Mouse (Mus musculus): Measurements from ENCODE around the gene Ralb.

The Ralb gene

DNA sequence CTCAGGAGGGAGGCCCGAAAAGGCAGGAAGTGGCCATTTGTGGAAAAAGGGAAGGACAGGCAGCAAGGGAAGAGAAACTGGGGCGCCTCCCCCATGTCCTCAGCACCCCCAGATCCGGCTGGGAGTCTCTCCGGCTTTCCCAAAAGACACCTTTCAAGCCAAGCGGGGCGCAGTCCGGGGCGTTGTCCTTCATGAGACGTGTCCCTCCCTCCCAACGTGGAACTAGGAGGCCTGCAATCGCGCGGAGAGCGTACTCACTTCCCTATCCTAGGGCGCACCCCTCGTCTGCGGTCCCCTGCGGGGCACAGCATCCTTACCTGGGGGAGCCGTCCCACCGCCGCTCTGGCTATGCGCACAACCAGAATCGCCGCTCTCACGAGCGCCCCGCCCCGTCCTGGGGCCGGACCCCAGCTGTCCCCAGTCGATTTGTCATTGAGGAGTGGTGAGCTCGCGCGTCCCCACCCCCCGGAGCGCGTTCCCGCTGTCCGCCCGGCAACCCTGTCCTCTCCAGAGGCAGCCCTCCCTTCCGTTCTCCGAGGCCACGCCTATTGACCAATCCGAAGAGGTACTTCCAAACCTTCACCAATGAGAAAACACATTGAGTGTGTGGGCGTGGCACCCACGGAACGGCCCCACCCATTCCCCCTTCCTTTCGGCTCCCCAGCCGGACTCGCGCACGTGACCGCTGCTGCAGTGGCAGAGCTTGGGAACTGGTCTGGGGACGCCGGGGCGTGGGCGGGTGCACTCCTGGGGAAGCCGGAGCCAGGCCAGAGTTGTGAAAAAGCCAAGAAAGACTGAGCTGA, at the start of gene Ralb:
Gene Ralb, minus strand, starts transcription at position 535 of the 803 bp plus-strand sequence.
- ATAC-seq (ENCODE audit: low TSS enrichment) = peak; percentile 93

DNA sequence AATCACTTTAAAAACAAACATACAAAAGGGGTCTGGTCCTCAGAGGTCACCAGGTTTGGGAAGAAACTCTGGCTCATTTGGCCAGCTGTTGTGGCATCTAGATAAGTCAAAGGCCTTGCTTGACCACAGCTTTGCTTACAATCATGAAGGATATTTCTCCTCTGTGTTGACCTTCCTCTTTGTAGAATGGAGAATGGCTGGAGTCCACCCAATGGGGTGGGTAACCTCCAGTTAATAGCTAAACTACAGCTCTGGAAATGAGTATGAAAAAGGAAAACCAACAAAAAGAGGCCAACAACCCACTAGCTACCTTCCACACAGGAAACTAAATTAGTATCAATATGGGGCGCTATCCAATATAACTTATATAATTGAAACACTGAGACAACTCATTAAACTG, 47.1 kb upstream of the Ralb start:
- no peak for ATAC-seq (ENCODE audit: low TSS enrichment)

- no peak for ATAC-seq (ENCODE audit: low TSS enrichment)
Measured at GRCm38 (mm10) chr1:119550064-119550463, 45.5 kb upstream of the Ralb start.

DNA sequence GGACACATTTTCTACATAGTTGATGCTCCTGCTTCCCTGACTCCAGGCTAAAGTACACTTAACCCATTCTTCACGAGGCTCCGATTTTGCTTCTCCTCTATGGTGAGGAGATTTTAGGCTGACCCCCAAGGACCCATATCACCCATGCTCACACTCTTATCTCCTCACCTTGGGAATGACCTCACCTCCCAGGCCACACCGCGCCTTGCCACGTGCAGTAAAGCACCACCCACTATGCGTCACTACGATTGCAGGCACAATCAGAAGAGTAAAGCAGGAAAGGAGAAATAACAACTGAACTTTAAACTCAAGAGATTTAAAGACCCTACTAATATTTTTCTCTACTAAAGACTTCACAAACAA, 44.7 kb upstream of the Ralb start:
- ATAC-seq (ENCODE audit: low TSS enrichment) = no peak

- peak; percentile 97 for ATAC-seq (ENCODE audit: low TSS enrichment)
Measured at GRCm38 (mm10) chr1:119548668-119549326, 44.2 kb upstream of the Ralb start.

GRCm38 (mm10) chr1:119546490-119546889, 41.9 kb upstream of the Ralb start:
- ATAC-seq (ENCODE audit: low TSS enrichment) = peak; percentile 42

- no peak for ATAC-seq (ENCODE audit: low TSS enrichment)
Measured at GRCm38 (mm10) chr1:119545671-119546070, 41.1 kb upstream of the Ralb start.

GRCm38 (mm10) chr1:119545164-119545563, 40.6 kb upstream of the Ralb start:
- no peak for ATAC-seq (ENCODE audit: low TSS enrichment)

- ATAC-seq (ENCODE audit: low TSS enrichment) = no peak
Measured at GRCm38 (mm10) chr1:119544611-119545155, 40.1 kb upstream of the Ralb start.

DNA sequence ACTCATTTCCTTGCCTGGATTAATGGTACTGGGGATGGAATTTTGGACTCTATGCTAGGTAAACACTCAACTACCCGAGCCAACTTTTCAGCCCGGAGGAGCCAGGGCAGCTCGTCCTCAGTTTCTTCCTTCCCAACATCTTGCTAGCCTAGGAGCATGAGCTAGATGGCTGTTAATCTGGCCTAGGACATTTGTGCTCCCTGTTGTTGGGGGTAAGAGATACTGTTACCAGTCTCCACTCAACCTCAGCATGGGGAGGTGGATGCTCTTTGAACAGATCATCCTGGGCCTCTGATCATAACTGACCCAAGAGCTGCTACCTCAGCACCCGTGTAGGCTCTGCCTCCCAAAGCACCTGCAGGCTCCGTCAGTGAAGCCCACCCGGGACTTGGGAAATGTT, 38.7 kb upstream of the Ralb start:
- ATAC-seq (ENCODE audit: low TSS enrichment) = no peak

GRCm38 (mm10) chr1:119541570-119541969, 37.0 kb upstream of the Ralb start:
- ATAC-seq (ENCODE audit: low TSS enrichment) = no peak

DNA sequence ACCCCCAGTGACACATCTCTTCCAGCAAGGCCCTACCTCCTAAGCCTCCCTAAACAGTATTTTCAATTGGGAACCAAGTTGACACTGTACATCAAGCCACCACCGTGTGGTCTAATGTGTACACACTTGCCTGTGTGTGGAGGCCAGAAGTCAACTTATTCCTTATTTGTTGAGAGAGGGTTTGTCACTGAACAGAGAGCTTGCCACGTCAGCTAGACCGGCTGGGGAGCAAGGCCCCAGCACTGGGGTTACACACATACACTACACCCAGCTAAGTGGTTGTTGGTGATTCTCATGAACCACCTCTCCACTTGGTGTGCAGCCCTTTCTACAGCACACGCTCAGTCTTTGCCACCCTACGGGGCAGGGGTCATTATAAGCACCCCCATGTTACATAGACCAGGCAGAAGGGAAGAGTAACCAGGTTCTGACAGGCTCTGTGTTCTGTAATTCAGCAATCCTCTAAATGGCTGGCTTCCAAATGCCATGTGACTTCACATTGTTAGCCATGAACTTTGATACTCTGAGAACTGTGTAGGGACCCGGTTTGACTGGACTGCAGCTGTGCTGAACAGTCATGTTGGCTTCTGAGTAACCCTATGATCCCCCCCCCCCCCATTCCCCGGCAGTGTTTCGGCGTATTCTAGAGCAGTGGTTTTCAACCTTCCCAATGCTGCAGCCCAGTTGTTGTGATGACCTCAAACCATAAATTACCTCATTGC, 36.4 kb upstream of the Ralb start:
- no peak for ATAC-seq (ENCODE audit: low TSS enrichment)

DNA sequence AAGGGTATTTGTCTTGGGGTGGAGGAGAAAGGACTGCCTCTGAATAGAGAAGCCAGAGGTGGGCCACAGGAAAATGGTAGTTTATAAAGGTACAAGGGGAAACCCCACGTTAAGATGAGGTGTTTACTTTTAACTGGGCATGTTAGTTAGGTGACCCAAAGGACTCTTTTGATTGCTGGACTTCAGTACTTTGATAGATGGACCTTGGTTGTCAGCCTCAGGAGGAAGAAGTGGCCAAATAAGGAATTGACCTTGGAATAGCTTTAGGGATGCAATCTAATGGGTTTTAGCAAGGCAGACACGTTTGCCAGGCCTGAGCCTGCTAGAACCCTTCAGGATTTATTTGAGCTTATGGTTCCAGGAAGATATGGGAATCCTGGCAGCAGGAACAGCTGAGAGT, 34.7 kb upstream of the Ralb start:
- no peak for ATAC-seq (ENCODE audit: low TSS enrichment)

DNA sequence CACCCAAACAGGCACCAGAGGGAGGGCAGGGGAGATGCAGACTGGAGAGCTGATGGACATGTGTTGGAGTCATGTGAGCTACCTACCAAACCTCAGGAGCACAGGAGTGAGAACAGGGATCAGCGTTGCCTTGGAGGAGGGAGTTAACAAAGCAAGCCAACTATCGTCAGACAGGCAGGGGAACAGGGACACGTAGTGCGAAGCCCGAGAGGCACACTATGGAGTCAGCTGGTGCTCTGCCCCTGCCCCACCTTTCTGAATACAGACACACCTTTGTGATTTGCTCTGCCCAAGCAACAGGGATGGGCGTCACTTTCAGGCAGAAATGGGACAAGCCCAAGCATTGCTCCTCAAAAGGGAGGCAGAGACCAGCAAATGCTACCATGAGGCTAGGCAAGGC, 33.1 kb upstream of the Ralb start:
- ATAC-seq (ENCODE audit: low TSS enrichment) = no peak

DNA sequence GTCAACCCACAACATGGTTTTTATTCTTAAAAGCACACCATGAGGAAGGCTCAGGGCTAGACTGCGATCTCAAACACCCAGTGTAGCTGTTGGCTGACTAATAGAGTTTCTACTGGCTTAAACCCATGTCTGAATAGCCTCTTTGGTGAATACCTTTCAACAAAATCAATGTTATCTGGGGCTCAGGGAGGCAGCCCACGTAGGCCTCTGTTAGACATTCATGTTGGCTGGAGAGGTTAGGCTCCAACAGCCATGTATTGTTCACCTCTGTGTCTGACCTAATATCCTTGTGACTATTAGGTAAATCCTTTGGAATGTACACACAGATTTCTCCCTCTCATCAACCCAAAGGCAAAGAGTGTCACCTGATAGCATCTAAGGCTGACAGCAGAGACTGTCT, 31.5 kb upstream of the Ralb start:
- no peak for ATAC-seq (ENCODE audit: low TSS enrichment)

GRCm38 (mm10) chr1:119534341-119534740, 29.7 kb upstream of the Ralb start:
- ATAC-seq (ENCODE audit: low TSS enrichment) = no peak

GRCm38 (mm10) chr1:119533093-119533805, 28.7 kb upstream of the Ralb start:
- ATAC-seq (ENCODE audit: low TSS enrichment) = no peak

DNA sequence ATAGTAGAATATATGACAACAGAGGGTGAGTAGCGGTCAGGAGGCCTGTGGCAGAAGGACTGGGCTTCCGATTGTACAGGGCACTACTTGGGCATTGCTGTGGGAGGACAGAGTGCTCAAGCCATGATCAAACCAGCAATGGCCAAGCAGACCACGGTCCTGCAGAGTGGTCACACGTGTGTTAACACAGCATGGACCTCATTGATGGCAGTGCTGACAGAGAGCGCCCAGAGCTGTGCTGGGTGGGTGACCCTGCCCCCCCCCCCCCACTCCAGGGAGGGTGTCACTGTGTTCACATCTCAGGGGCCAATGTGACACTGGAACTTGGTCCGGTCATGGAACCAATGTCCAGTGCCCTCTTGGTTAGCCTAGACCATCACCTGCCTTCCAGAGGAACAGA, 27.6 kb upstream of the Ralb start:
- ATAC-seq (ENCODE audit: low TSS enrichment) = no peak

DNA sequence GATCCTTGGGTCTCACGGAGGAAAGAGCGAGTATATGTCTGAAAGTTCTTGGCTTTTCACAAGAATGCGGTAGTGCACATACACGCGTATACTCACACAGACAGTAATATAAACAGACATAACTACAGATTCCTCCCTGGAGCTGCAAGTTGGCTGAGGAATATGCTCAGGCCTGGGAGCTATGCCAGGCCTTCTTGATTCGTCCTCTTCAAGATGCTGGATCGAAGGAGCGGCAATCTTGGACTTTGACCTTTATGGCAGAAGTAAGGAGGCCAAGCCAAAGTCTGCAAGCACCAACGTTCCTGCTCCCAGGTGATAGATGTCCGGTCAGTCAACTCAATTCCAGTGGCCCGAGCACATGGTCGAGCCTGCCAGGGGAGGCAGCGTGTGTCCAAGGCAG, 26.3 kb upstream of the Ralb start:
- ATAC-seq (ENCODE audit: low TSS enrichment) = no peak

- ATAC-seq (ENCODE audit: low TSS enrichment) = peak; percentile 95
Measured at GRCm38 (mm10) chr1:119525689-119526591, 21.3 kb upstream of the Ralb start, which contains the start of gene Tmem185b. Gene Tmem185b (plus strand): TSS chr1:119526160.

- no peak for ATAC-seq (ENCODE audit: low TSS enrichment)
Measured at GRCm38 (mm10) chr1:119525004-119525444, 20.4 kb upstream of the Ralb start.

Data from frontal cortex, adult (tissue).